Mouse (Mus musculus): ENCODE results near the gene Ski.

Ski gene

DNA sequence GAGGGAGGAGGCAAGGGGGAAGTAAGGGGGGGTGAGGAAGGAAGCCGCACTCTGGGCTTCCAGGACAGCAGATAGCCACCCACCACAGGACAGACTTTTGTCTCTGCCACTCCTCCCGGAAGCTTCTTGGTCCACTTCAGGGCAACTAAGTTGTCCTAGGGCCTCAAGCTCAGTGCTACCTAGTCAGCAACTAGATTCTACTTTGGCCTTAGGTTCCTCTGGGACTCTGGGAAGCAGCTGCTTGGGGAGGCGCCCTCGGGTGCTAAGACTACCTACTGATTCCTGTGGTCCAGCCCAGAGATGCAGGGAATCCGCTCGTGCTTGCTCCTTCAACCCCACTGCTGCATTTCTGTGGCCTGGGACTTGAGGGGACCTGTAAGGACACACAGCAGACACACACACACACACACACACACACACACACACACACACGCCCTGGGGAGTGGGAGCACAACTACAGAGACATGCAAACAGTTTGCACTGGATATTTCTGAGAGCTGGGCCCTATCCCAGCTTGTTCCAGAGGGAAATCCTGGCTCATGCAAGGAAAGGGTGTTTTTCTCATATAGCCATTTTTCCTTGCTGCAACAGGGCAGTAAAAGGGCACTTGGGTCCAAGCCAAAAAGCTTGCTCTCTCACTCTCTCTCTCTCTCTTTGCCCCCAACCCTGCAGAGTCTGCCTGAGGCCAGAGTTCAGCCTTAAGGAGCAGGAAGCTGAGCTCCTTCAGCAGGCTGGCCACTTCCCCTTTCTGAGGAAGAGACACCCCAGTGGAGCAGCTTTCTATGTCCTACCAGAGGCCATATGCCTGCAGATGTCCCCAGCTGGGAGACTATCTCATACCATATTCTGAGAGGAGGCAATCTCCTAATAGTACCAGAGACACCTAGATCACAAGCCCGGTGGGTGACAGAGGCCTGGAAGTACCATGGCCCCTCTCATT is 12.2 kb upstream of the Ski start:
- no peak for DNase-seq

- DNase-seq: no peak
Measured at GRCm38 (mm10) chr4:155233878-155234277, 11.5 kb upstream of the Ski start.

- DNase-seq: no peak
Measured at GRCm38 (mm10) chr4:155228461-155228860, 6.1 kb upstream of the Ski start.

- DNase-seq: no peak
Measured at GRCm38 (mm10) chr4:155227986-155228385, 5.6 kb upstream of the Ski start.

GRCm38 (mm10) chr4:155225918-155226317 is 3.5 kb upstream of the Ski start:
- DNase-seq: no peak

DNA sequence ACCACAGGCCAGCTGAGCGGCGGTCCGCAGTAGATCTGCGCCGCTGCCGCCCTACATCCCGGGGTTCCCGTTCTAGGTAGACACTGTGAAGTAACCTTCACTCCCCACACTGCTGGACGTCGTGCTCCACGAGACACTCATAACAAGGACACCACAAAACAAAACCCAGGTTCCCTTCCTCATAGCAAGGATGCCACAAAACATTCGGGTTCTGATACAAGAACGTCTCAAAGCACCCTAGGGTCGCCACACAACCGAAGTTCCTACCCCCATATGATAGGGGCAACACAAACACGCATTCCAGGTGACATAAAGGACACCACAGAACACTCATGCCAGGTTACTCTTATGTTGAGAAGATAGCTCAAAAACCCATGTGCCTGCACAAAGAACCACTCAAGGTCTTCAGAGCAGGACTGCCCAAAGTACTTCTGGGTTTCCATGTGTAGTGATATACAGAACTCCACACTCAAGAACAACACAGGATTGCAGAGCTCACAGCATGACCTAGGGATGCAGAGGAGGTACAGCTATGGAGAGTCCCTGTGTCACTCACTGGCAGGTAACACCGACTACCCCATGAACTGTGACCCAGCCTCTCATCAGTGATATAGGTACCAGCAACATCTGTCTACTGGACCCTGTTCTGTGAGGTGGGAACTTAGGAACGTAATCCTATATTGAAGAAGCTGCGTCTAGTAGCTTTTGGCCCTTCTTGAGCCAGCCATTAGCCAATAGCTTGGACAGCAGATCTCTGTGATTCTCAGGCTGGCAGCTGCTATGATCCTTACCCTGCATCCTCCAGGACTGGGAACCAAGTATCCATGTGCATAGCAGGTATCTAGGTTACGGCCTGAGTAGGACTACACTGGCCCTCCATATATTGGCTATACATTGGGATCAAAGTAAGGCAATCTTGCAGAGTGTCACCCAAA is 1.5 kb upstream of the Ski start:
- no peak for DNase-seq

DNA sequence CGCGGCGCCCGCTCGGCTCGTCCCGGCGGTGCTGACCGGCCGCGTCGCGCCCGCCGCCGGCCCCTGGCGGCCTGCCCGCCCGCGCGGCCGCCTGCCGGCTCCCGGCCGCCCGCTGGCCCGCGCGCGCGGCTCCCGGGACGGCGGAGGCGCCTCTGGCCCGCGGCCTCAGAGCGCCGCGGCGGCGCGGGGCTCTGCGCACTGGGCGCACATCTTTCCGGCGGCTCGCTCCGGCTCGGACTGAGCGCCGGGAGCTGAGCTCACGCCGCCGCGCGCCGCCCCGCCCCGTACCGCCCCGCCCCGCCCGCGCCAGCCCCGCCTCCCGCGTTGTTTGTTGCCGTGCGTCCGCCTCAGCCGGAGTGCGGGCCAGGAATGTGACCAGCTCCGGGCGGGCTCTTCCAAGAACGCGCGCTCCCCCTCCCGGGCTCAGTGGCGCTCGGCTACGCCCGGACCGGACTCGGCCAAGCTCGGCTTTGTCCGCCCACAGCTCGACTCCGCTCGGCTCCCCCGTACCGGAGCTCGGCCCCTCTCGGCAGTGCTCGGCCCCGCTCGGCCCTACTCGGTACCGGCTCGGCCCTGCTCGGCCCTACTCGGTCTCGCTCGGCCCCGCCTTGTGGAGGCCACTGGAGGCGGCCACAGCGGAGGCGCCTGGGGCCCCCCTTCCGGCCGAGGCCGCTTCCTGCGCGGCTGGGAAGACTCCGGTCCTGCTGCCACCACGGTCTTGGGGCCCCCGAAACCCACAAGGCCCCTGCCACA is 625 bp upstream of the Ski start:
- peak; percentile 99 for DNase-seq

- DNase-seq: peak; percentile 64
Measured at GRCm38 (mm10) chr4:155221599-155222551, 517 bp downstream of the Ski start.

DNA sequence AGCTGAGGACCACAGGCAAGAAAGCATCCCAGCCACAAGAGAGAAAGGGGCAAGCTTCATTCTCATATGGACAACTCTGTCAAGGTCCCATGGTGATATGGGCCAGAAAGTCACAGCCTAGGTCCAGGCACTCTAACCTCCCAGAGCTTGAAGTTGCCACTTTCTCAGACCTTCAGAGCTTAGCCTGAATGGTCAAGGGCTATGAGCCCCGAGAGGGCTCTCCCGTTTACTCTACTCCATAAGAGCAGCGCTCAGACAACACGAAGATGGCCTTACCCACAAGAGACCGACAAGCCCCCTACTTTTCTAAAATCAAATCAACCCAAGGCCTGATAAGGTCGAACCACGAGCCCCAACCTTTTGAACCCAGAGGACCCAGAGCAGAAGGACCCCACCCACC is 1.3 kb downstream of the Ski start:
- DNase-seq: no peak

- DNase-seq: no peak
Measured at GRCm38 (mm10) chr4:155220213-155221100, 1.9 kb downstream of the Ski start.

DNA sequence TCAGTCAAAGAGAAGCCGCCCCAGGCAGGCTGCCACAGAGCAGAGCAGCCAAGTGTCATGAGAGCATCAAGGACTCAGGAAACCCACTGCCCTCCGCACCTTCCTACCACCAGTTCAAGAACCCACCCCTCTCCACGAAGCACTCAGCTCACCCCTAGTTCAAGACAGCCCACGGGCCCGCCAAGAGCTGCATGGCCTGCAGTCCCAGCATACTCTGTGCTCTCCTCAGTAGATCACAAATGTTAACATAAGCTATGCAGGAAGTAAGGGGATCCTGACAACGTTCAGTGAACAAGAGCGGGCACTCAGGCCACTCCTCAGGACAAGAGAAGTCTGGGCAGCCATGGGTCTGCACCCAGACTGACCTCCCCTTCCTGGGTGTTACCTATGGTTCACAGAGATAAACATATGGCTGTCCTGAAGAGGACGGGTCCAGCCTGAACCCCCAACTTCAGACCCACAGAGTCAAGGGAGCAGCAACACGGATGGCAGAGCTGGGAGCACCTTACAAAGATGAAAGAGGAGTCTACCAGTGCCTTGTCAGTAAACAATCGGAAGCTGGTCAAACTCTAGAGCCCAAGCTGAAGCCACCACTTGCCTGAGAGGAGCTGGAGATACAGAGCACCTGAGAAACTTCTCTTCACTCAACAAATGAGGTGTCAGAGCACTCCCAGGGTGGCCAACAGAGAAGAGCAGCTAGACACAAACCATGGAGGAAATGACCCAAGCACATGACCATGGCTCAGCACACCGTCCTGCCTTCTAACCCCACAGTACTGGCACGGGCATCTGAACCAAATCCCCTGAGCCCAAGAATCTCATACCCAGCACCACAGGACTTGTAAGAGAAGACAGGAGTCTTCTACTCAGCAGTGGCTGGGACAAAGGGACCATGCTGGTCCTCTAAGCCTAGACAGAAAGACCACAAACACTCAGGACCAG is 2.9 kb downstream of the Ski start:
- DNase-seq: no peak

GRCm38 (mm10) chr4:155218104-155218732 is 4.2 kb downstream of the Ski start:
- DNase-seq: no peak

DNA sequence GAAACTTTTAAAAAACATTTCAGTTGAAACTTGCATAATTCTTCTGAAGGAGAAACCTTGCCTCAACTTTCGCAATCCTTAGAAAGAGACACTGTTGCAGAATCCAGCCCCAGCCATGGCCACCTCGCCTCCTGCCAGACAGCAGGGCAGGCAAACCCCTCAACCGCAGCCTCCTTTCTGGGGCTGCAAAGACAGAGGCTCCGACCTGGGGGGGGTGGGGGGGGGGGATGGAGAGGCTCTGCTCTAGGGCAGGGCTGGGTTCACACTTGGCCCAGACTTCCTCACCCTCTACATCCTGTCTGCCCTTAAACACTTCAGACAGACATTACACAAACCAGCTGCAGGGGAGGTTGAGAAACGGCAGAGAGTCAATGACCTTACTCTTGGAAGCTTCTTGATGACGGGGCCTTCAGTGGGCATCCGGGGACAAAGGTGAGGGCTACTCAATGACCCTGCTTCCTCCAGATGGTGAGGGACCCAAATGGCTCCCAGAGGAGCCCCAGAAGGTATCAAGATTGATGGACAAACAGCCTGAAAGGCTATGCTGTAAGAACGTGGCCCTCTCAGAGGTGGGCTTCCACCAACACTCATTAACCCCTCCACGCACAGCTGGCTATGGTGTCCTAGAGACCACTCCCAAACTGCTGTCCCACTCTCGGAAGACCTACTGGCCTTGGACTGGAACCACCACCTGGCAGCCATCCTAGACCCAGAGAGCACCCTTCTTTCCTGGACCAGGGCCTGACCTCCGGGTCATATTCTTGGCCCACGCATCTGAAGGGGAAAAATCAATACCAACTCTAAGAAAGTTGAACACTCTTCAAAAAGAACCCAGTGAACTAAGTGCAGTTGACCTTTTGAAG is 4.9 kb downstream of the Ski start:
- DNase-seq: peak; percentile 51

DNA sequence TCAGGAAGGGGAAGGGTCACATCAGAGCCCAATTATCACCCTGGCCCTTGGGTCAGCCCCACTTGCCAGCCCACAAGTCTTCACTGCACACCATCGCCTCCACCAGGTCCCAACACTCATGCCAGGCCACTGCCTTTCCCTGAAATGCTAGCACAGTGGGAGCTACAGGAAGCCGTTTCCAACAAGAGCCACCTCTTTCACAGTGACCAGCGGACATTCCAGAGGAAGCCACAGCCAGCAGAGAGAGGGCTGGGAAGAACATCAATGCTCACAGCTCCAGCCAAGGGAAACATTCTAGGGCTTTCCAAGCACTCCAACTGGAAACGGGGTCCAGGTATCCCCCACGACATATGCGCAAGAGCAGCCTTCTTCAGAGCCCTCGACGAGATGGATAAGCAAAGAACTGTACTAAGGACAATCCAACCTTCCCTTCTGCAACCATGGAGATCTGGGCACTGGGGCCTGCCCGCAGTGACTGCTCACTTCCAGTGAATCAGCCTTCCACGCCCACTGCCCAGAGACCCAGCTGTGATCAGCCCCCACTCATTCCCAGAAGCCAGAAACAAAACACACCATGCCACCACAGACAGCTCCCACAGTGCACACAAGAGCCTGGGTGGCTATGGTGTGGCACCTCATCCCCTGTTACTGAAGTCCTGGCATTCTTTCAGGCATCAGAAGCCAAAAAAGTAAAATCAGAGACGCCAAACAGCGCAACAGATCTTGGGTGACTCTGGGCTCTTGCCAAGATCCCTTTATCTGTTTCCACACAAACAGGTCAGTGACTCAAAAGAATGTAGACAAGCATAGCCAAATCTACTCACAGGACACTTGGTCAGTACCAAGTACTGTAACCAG is 6.4 kb downstream of the Ski start:
- no peak for DNase-seq

GRCm38 (mm10) chr4:155215203-155215602 is 7.2 kb downstream of the Ski start:
- DNase-seq: no peak

DNA sequence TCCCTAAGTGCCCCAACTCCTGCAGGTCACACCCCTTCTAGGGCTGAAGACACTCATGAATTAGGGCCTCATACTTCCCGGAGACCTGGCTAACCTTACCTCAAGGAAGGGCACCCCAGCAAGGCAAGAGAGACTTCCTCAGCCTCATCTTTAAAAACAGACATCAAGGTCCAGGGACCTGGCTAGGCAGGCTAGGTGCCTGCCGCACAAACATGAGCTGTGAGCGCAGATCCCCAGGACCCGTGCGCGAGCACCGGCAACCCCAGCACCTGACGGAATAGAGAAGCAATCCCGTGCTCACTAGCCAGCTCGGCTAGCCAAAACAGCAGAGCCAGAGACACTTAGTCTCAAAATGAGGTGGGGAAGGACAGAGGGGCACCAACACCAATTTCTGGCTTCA is 7.6 kb downstream of the Ski start:
- DNase-seq: no peak

GRCm38 (mm10) chr4:155214188-155214587 is 8.2 kb downstream of the Ski start:
- DNase-seq: no peak
